ENCODE assay signal across 8 mouse cellular contexts in the genomic region with DNA sequence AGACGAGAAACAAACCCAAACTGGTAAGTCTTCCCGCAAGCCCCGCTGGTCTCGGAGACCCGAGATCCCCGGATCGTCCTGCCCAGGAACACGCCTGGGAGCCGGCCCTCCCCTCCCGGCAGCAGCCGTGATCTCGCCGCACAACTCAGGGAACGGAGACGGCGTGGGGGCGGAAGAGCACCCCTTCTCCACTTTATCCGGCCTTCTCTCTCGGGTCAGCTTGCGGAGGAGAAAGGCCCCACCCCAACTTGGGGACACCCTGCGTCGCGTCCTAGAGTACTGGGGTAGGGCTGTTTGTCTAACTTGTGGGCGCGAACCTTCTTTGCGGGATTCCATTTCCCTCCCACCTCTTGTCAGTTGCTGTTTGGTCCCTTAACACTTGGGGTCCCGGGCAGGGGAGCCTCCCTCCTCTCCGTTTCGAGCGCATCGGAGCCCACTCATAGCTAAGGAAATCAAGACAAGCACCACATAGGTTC. TPM values are rescaled to one million over a fixed set of nuclear protein-coding genes. Genes with fewer than 3 reads are reported as not detected.
DNase-seq lines count a peak whose midpoint lies in the region; ATAC-seq lines count a peak whose summit lies in the region.

No protein-coding gene starts in this region.

- no peak for DNase-seq in hindbrain, embryonic 10.5 days (ENCODE audit: low spot score)
- DNase-seq in urinary bladder, postnatal 25 days (ENCODE audit: low spot score): no peak

- H3K27ac ChIP-seq in embryonic facial prominence, embryonic 13.5 days: peak overlapping the region; percentile 72
- H3K27ac ChIP-seq in hindbrain, embryonic 10.5 days: peak overlapping the region; percentile 84
- peak overlapping the region; percentile 69 for H3K27ac ChIP-seq in limb, embryonic 15.5 days
- H3K27ac ChIP-seq in midbrain, embryonic 12.5 days (replicated peaks): no peak overlapping the region

- peak overlapping the region; percentile 72 for H3K9ac ChIP-seq in embryonic facial prominence, embryonic 13.5 days
- peak overlapping the region; percentile 45 for H3K9ac ChIP-seq in limb, embryonic 15.5 days
- H3K9ac ChIP-seq in midbrain, embryonic 12.5 days (replicated peaks): peak overlapping the region; percentile 51

- peaks cover 20% of the 10 kb centered on the region for H3K27me3 ChIP-seq in erythroblast, embryonic 14.5 days (ENCODE audit: control insufficient read depth)
- H3K27me3 ChIP-seq in embryonic facial prominence, embryonic 13.5 days: no peaks in the 10 kb centered on the region
- no peaks in the 10 kb centered on the region for H3K27me3 ChIP-seq in hindbrain, embryonic 10.5 days (ENCODE audit: insufficient read depth, poor library complexity, severe bottlenecking)
- H3K27me3 ChIP-seq in limb, embryonic 15.5 days: no peaks in the 10 kb centered on the region
- no peaks in the 10 kb centered on the region for H3K27me3 ChIP-seq in midbrain, embryonic 12.5 days

- peaks cover 5% of the 10 kb centered on the region for H3K9me3 ChIP-seq in erythroblast, embryonic 14.5 days (ENCODE audit: control insufficient read depth, low read length)
- no peaks in the 10 kb centered on the region for H3K9me3 ChIP-seq in embryonic facial prominence, embryonic 13.5 days
- H3K9me3 ChIP-seq in hindbrain, embryonic 10.5 days: no peaks in the 10 kb centered on the region
- H3K9me3 ChIP-seq in limb, embryonic 15.5 days: no peaks in the 10 kb centered on the region
- no peaks in the 10 kb centered on the region for H3K9me3 ChIP-seq in midbrain, embryonic 12.5 days

- peak overlapping the region; percentile 55 for H3K4me2 ChIP-seq in embryonic facial prominence, embryonic 13.5 days
- H3K4me2 ChIP-seq in limb, embryonic 15.5 days: peak overlapping the region; percentile 42
- peak overlapping the region; percentile 54 for H3K4me2 ChIP-seq in midbrain, embryonic 12.5 days (replicated peaks)

- no peak for ATAC-seq in erythroblast, adult 5-6 weeks (replicated peaks; ENCODE audit: low FRiP score, poor library complexity, severe bottlenecking)
- peak; percentile 18 for ATAC-seq in CD4-positive, CD25-positive, alpha-beta regulatory T cell, adult 4 months
- ATAC-seq in embryonic facial prominence, embryonic 13.5 days (ENCODE audit: insufficient number of reproducible peaks, insufficient read depth, low FRiP score, low TSS enrichment, low read depth): peak; percentile 43; the same call in 1 of the 2 replicates
- ATAC-seq in limb, embryonic 15.5 days (ENCODE audit: insufficient number of reproducible peaks, low FRiP score, low TSS enrichment, low read depth): no peak
- peak; percentile 78 for ATAC-seq in midbrain, embryonic 12.5 days (ENCODE audit: low FRiP score, low read depth)

- peak overlapping the region; percentile 51 for H3K4me3 ChIP-seq in erythroblast, embryonic 14.5 days (replicated peaks)
- H3K4me3 ChIP-seq in embryonic facial prominence, embryonic 13.5 days: peak overlapping the region; percentile 56
- peak overlapping the region; percentile 60 for H3K4me3 ChIP-seq in hindbrain, embryonic 10.5 days
- peak overlapping the region; percentile 57 for H3K4me3 ChIP-seq in limb, embryonic 15.5 days
- peak overlapping the region; percentile 58 for H3K4me3 ChIP-seq in midbrain, embryonic 12.5 days

- no peaks in the 10 kb centered on the region for H3K4me1 ChIP-seq in erythroblast, embryonic 14.5 days (ENCODE audit: control insufficient read depth)
- H3K4me1 ChIP-seq in embryonic facial prominence, embryonic 13.5 days: no peaks in the 10 kb centered on the region
- H3K4me1 ChIP-seq in hindbrain, embryonic 10.5 days (replicated peaks): no peaks in the 10 kb centered on the region
- no peaks in the 10 kb centered on the region for H3K4me1 ChIP-seq in limb, embryonic 15.5 days
- H3K4me1 ChIP-seq in midbrain, embryonic 12.5 days: no peaks in the 10 kb centered on the region

- no peaks in the 10 kb centered on the region for H3K36me3 ChIP-seq in erythroblast, embryonic 14.5 days (ENCODE audit: control insufficient read depth)
- no peaks in the 10 kb centered on the region for H3K36me3 ChIP-seq in embryonic facial prominence, embryonic 13.5 days
- no peaks in the 10 kb centered on the region for H3K36me3 ChIP-seq in hindbrain, embryonic 10.5 days
- no peaks in the 10 kb centered on the region for H3K36me3 ChIP-seq in limb, embryonic 15.5 days
- no peaks in the 10 kb centered on the region for H3K36me3 ChIP-seq in midbrain, embryonic 12.5 days

- whole genome bisulfite sequencing in embryonic facial prominence, embryonic 13.5 days: 21% methylated on average over 31 of the region's 31 CpGs
- WGBS in hindbrain, embryonic 10.5 days: 18% methylated on average over 31 of the region's 31 CpGs
- WGBS in limb, embryonic 15.5 days: 20% methylated on average over 30 of the region's 31 CpGs
- 21% methylated on average over 28 of the region's 31 CpGs for WGBS in midbrain, embryonic 12.5 days

RNA-seq across cellular contexts. Expression of a gene that starts 0.6 kb away (rescaled TPM):
- polyA plus RNA-seq in erythroblast, embryonic 14.5 days (2012): 0.05 TPM in 1 of 2 replicates, not detected in the other
- 10.7 and 14.8 TPM in 2 replicates for total RNA-seq in erythroblast, adult 5-6 weeks (2015; ENCODE audit: low replicate concordance)
- 3.6 and 4.4 TPM in 2 replicates for total RNA-seq in erythroblast, adult 5-6 weeks (2017; ENCODE audit: low replicate concordance)
- polyA plus RNA-seq in CD4-positive, CD25-positive, alpha-beta regulatory T cell, adult 4 months (2017; shearing (Covaris generic)): 1 to 10 TPM; 4.1 to 5.8 TPM
- 7.1 TPM in 2 replicates for polyA plus RNA-seq in embryonic facial prominence, embryonic 13.5 days (2015; fragmentation: Nextera tagmentation; extraction: Ambion mirVana)
- polyA plus RNA-seq in hindbrain, embryonic 10.5 days (2016; fragmentation: Nextera tagmentation; extraction: Ambion mirVana): 3.5 and 4.1 TPM in 2 replicates
- polyA plus RNA-seq in limb, embryonic 15.5 days (2015; fragmentation: Nextera tagmentation; extraction: Ambion mirVana): 5.6 TPM in 2 replicates
- polyA plus RNA-seq in midbrain, embryonic 12.5 days (2016; fragmentation: Nextera tagmentation; extraction: Ambion mirVana): 6.7 and 7.3 TPM in 2 replicates

Comparison
In these comparisons a context has a peak if more than half of its experiments do, and no peak if none do; other contexts are left out.
1. ATAC-seq: peak in CD4-positive, CD25-positive, alpha-beta regulatory T cell, adult 4 months (single experiment), embryonic facial prominence, embryonic 13.5 days (single experiment) and midbrain, embryonic 12.5 days (single experiment); none in erythroblast, adult 5-6 weeks (single experiment) and limb, embryonic 15.5 days (single experiment).
2. Peak in every context shown above with its lines, with median percentiles within 50 percentile points of each other: H3K4me3 ChIP-seq, H3K4me2 ChIP-seq and H3K9ac ChIP-seq.